Mouse (Mus musculus) kidney, postnatal 0 days (tissue): ENCODE data around the gene Bbs4. TPM values are rescaled to one million over a fixed set of nuclear protein-coding genes. Genes with fewer than 3 reads are reported as not detected.
"Not testable (repeated sequence)": the region's sequence is repeated elsewhere in the genome, so short reads cannot be mapped to it uniquely, and the experiment has no call there.

Source experiments
- ATAC-seq: fragments of 200-750 bp; cut with Nextera tagmentation; replicated peaks from 2 replicates; pipeline ENCODE4 v1.8.0; 2017; ENCODE audit warnings: low read depth, moderate number of reproducible peaks, moderate TSS enrichment, moderate library complexity; ENCODE audit not compliant: low FRiP score
- DNase-seq: peaks from one replicate; pipeline ENCODE4 v3.0.0-alpha.2; 2016; ENCODE audit warnings: low spot score
- H3K27ac ChIP-seq: fragments of 300-500 bp; sonication (generic); 2 replicates; pipeline ENCODE4 v1.5.1; 2014; ENCODE audit warnings: mild to moderate bottlenecking
- H3K27me3 ChIP-seq: fragments of 300-500 bp; sonication (generic); 2 replicates; pipeline ENCODE4 v1.6.1; 2014; ENCODE audit warnings: low read length, mixed read lengths; ENCODE audit not compliant: insufficient read depth
- H3K36me3 ChIP-seq: fragments of 300-500 bp; sonication (generic); 2 replicates; pipeline ENCODE4 v1.6.1; 2014; ENCODE audit warnings: low read length, mixed read lengths; ENCODE audit not compliant: insufficient read depth
- H3K4me1 ChIP-seq: fragments of 300-500 bp; sonication (generic); replicated peaks from 2 replicates; pipeline ENCODE4 v1.6.1; 2014; ENCODE audit warnings: antibody characterized with exemption, low read length, mixed read lengths; ENCODE audit not compliant: insufficient read depth
- H3K4me2 ChIP-seq: fragments of 300-500 bp; sonication (generic); 2 replicates; pipeline ENCODE4 v1.6.1; 2014; ENCODE audit warnings: mild to moderate bottlenecking, low read length, moderate library complexity, mixed read lengths
- H3K4me3 ChIP-seq: fragments of 300-500 bp; sonication (generic); replicated peaks from 2 replicates; pipeline ENCODE4 v1.5.1; 2014; ENCODE audit warnings: low read depth, low read length
- H3K9ac ChIP-seq: fragments of 300-500 bp; sonication (generic); 2 replicates; pipeline ENCODE4 v1.6.1; 2014; ENCODE audit warnings: low read depth, low read length
- H3K9me3 ChIP-seq: fragments of 300-500 bp; sonication (generic); replicated peaks from 2 replicates; pipeline ENCODE4 v1.6.1; 2016; ENCODE audit warnings: low read length, inconsistent platforms, mixed read lengths
- CTCF ChIP-seq: IDR thresholded peaks from 2 replicates; pipeline ENCODE4 v1.5.1; 2016; ENCODE audit warnings: antibody characterized with exemption, low read depth, mild to moderate bottlenecking, moderate library complexity
- WGBS: fragments of 180-500 bp; shearing (Covaris S2); extraction: QIAGEN DNeasy Blood & Tissue Kit; methylation state at CpG from one replicate; pipeline ENCODE4 v1.1.7; 2014; 5-methylcytosine and 5-hydroxymethylcytosine counted together
- polyA plus RNA-seq: library from polyadenylated mRNA; unstranded; fragments of >200 nt; fragmentation: Nextera tagmentation; extraction: Ambion mirVana; gene quantifications from 2 replicates; pipeline ENCODE4 v1.2.1, GENCODE M21; 2015

The Bbs4 gene
- polyA plus RNA-seq, result 14.0 and 15.1 TPM in 2 replicates

DNA sequence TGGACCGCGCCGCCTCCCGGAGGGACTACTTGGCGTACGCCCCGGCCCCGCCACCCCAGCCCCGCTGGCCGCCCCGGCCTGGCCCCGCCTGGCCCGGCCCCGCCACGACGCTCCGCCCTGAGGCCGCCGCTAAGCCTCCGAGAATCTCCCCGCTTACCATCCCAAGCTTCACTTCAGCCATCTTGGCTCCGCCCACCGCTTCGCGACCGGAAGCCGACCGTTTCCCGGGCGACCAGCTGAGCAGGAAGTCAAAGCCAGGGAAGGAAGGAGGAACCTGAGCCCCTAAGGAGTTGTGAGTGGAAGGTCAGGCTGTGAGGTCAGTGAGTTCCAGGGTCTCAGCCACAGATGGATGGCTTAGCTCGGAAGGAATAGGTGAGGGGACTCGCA lies at the start of gene Bbs4:
TSS of gene Bbs4 (minus strand) at position 256 of the 387 bp plus-strand sequence.
- no peaks in the 10 kb centered on the region for H3K9me3 ChIP-seq
- ATAC-seq (peak; percentile 93), DNase-seq (peak; percentile 95)
- H3K36me3 ChIP-seq, result no peaks in the 10 kb centered on the region
- peak within 1 kb of the TSS; percentile 77 for H3K4me3 ChIP-seq
- H3K4me2 ChIP-seq, result peak within 1 kb of the TSS; percentile 64
- no peaks in the 10 kb centered on the region for H3K27me3 ChIP-seq
- H3K9ac ChIP-seq, result peak within 1 kb of the TSS; percentile 62
- TF ChIP-seq CTCF, result no peak
- H3K4me1 ChIP-seq, result no peaks in the 10 kb centered on the region
- WGBS, result under 1% methylated on average over 23 of the region's 32 CpGs
- H3K27ac ChIP-seq, result peak within 1 kb of the TSS; percentile 88

DNA sequence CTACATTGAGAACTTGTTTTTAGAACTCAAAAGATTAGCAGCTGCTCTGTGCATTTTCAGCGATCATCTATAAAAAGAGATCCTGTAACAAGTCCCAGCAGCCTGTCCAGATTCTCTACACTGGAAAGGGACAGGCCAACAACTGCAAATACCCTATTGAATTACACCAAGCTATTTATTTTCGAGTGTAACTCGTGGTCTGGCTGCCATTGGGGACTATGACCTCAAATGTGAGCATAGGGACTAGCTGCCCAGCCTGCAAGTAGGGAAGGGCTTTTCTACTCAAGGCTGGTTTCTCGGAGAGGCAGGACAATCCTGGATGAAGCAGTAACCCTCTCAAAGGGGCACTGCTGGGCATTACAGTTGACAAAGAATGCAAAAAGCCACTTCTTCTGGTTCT lies 35.8 kb upstream of the Bbs4 start:
- Histone ChIP-seq H3K36me3 (peaks cover 29% of the 10 kb centered on the region), H3K9me3 (no peaks in the 10 kb centered on the region), H3K4me2 (no peak overlapping the region), H3K9ac (no peak overlapping the region), H3K27ac (no peak overlapping the region), H3K27me3 (no peaks in the 10 kb centered on the region), H3K4me1 (no peaks in the 10 kb centered on the region), H3K4me3 (no peak overlapping the region)
- no peak for DNase-seq
- no peak for ATAC-seq
- whole genome bisulfite sequencing, result 68% methylated on average over 4 of the region's 4 CpGs
- TF ChIP-seq CTCF, result no peak

DNA sequence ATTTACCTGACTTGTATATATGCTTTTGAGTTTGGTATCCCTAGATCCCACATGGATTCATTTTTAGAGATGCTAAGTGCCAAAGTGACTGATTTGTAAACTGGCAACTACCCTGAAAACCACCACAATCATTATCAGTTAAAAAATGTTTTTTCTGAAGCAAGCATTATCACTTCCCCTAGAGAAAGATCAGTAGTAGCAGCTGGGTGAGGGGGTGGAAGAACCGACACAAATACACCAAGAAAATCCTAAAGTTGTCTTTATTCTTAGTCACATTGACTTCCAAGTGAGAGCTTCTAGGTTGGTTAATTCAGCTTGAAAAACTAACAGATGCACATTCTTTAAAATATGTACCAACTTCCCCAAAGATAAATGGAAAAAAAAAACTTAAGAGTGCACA lies 35.0 kb upstream of the Bbs4 start:
- Histone ChIP-seq H3K27me3 (no peaks in the 10 kb centered on the region), H3K4me2 (no peak overlapping the region), H3K9ac (no peak overlapping the region), H3K4me1 (no peaks in the 10 kb centered on the region), H3K27ac (no peak overlapping the region), H3K4me3 (no peak overlapping the region), H3K9me3 (no peaks in the 10 kb centered on the region), H3K36me3 (peaks cover 24% of the 10 kb centered on the region)
- ATAC-seq, result no peak
- no peak for DNase-seq
- WGBS, result 80% methylated on average over 1 of the region's 1 CpGs
- no peak for TF ChIP-seq CTCF

GRCm38 (mm10) chr9:59387461-59387860 lies 34.2 kb upstream of the Bbs4 start:
- Histone ChIP-seq H3K27ac (no peak overlapping the region), H3K27me3 (no peaks in the 10 kb centered on the region), H3K9ac (no peak overlapping the region), H3K4me1 (no peaks in the 10 kb centered on the region), H3K9me3 (no peaks in the 10 kb centered on the region), H3K36me3 (peaks cover 17% of the 10 kb centered on the region), H3K4me2 (no peak overlapping the region), H3K4me3 (no peak overlapping the region)
- DNase-seq, result no peak
- 69% methylated on average over 3 of the region's 3 CpGs for WGBS
- ATAC-seq, result 0 out of 2 replicates have a peak, but pooled peaks have one; percentile 36
- no peak for TF ChIP-seq CTCF

DNA sequence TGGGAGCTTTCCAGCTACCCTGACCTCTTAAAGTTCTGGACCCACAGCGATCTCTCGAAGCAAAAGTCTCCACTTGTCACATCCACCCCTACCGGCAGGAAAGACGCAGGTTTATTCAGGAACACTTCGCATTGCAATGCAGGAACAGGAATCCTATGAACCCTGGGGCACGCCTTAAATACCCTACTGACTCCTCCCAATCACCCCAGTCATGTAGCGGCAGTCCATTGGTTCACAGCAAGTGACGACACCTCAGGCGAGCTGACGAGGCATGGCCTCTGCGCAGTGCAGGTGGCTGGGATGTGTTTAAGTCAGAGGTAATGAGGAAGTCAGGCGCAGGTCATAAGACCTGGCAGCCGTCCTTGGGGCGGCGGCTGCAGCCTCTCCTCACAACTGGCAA lies 22.3 kb upstream of the Bbs4 start:
- Histone ChIP-seq H3K4me3 (no peak overlapping the region), H3K9me3 (no peaks in the 10 kb centered on the region), H3K27ac (no peak overlapping the region), H3K9ac (no peak overlapping the region), H3K36me3 (no peaks in the 10 kb centered on the region), H3K4me2 (no peak overlapping the region), H3K4me1 (no peaks in the 10 kb centered on the region), H3K27me3 (no peaks in the 10 kb centered on the region)
- 91% methylated on average over 15 of the region's 15 CpGs for WGBS
- DNase-seq, result no peak
- no peak for TF ChIP-seq CTCF
- no peak for ATAC-seq

- Histone ChIP-seq H3K9ac (no peak overlapping the region), H3K4me1 (no peaks in the 10 kb centered on the region), H3K27ac (no peak overlapping the region), H3K4me2 (no peak overlapping the region), H3K27me3 (no peaks in the 10 kb centered on the region), H3K36me3 (no peaks in the 10 kb centered on the region), H3K4me3 (no peak overlapping the region), H3K9me3 (no peaks in the 10 kb centered on the region)
- ATAC-seq, result no peak
- DNase-seq, result no peak
- no peak for TF ChIP-seq CTCF
- 93% methylated on average over 9 of the region's 9 CpGs for WGBS
Observed at GRCm38 (mm10) chr9:59369646-59370045, 16.3 kb upstream of the Bbs4 start.

DNA sequence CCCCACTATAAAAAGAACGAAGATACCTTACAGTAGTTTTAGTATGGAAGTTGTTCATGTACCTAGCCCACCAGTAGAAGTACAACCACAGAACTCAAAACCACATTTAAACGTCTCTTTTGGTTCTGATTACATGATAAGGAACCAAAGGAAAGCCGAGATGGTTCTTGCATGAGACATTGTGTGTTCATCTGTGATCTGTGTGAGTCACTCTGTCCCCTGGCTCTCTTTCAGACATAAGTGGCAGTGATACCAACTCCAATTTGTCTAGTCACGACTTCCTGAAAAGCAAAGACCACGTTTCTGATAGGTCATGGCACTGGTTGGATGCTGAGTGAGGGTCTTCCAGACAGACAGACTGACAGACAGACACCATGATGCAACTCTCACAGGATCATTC lies 15.9 kb upstream of the Bbs4 start:
- Histone ChIP-seq H3K9me3 (no peaks in the 10 kb centered on the region), H3K36me3 (no peaks in the 10 kb centered on the region), H3K4me3 (no peak overlapping the region), H3K9ac (no peak overlapping the region), H3K4me2 (no peak overlapping the region), H3K4me1 (no peaks in the 10 kb centered on the region), H3K27me3 (no peaks in the 10 kb centered on the region), H3K27ac (no peak overlapping the region)
- DNase-seq (no peak), ATAC-seq (no peak)
- 79% methylated on average over 5 of the region's 5 CpGs for WGBS
- TF ChIP-seq CTCF, result no peak

DNA sequence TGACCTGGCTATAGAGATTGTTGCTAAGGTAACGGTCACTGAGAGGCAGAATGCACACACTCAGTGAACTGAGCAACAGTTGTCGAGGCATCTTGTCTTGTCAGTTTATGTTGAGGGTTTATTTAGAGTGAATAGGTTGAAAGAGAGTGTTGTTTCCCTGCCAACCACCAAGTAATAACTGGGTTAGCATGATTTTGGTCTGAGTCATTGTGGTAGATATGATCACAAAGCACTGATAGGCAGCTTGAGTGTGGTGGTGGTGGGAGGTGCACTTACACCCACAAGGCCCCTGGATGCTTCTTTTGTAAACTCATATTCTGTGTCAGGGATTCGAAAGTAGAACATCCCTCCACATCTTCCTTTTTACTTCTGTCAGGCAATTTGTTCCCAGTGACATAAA lies 7.2 kb upstream of the Bbs4 start:
- not testable (repeated sequence) for H3K4me3 ChIP-seq, H3K9ac ChIP-seq, H3K4me1 ChIP-seq, H3K27me3 ChIP-seq, H3K4me2 ChIP-seq, DNase-seq, ATAC-seq, H3K36me3 ChIP-seq, H3K9me3 ChIP-seq, H3K27ac ChIP-seq
- 100% methylated on average over 1 of the region's 3 CpGs for WGBS
